Mouse (Mus musculus) megakaryocyte, embryonic 14.5 days (primary cell): Measurements from ENCODE around the gene Adam12. TPM values are rescaled to one million over a fixed set of nuclear protein-coding genes. Genes with fewer than 3 reads are reported as not detected.
"Not testable (repeated sequence)": the region's sequence is repeated elsewhere in the genome, so short reads cannot be mapped to it uniquely, and the experiment has no call there.

Experiments
- H3K27me3 ChIP-seq: replicated peaks from 2 replicates; pipeline ENCODE3; 2012; ENCODE audit warnings: inconsistent platforms
- H3K36me3 ChIP-seq: replicated peaks from 2 replicates; pipeline ENCODE3; 2012; ENCODE audit warnings: low read length, inconsistent platforms, mixed read lengths
- H3K4me1 ChIP-seq: 2 replicates; pipeline ENCODE4 v1.6.1; 2012; ENCODE audit warnings: inconsistent platforms
- H3K4me3 ChIP-seq: replicated peaks from 2 replicates; pipeline ENCODE3; 2012; ENCODE audit warnings: moderate library complexity, mild to moderate bottlenecking, inconsistent platforms
- H3K9me3 ChIP-seq: 2 replicates; pipeline ENCODE4 v1.6.1; 2012; ENCODE audit warnings: inconsistent platforms
- FLI1 ChIP-seq: IDR thresholded peaks from 2 replicates; pipeline ENCODE4 v1.6.1; 2012; ENCODE audit warnings: low read length, inconsistent platforms, mixed read lengths
- GATA1 ChIP-seq: IDR thresholded peaks from 3 replicates; pipeline ENCODE4 v1.6.1; 2012; ENCODE audit warnings: mixed read lengths, low read length, inconsistent platforms, borderline replicate concordance
- polyA plus RNA-seq: library from polyadenylated mRNA; stranded (reverse); fragments of >175 nt; gene quantifications from 2 replicates; pipeline ENCODE4 v1.2.3, GENCODE M21; 2012; ENCODE audit warnings: low replicate concordance; ENCODE audit not compliant: insufficient read depth

The Adam12 gene
- polyA plus RNA-seq, 1 experiment: not detected

- no peaks in the 10 kb centered on the region for H3K4me1 ChIP-seq
- no peak for TF ChIP-seq FLI1
- TF ChIP-seq GATA1: no peak
- no peaks in the 10 kb centered on the region for H3K9me3 ChIP-seq
- no peaks in the 10 kb centered on the region for H3K36me3 ChIP-seq
- no peak overlapping the region for H3K4me3 ChIP-seq
- no peaks in the 10 kb centered on the region for H3K27me3 ChIP-seq
Measured at GRCm38 (mm10) chr7:133891298-133891697, 340.6 kb downstream of the Adam12 start.

- H3K27me3 ChIP-seq: no peaks in the 10 kb centered on the region
- H3K9me3 ChIP-seq: no peaks in the 10 kb centered on the region
- H3K36me3 ChIP-seq: no peaks in the 10 kb centered on the region
- TF ChIP-seq GATA1 (no peak), FLI1 (no peak)
- H3K4me3 ChIP-seq: no peak overlapping the region
- no peaks in the 10 kb centered on the region for H3K4me1 ChIP-seq
Measured at GRCm38 (mm10) chr7:133889986-133890385, 342.0 kb downstream of the Adam12 start.

GRCm38 (mm10) chr7:133888926-133889920 lies 342.7 kb downstream of the Adam12 start:
- no peaks in the 10 kb centered on the region for H3K4me1 ChIP-seq
- H3K9me3 ChIP-seq: no peaks in the 10 kb centered on the region
- no peak overlapping the region for H3K4me3 ChIP-seq
- TF ChIP-seq FLI1 (no peak), GATA1 (no peak)
- H3K36me3 ChIP-seq: no peaks in the 10 kb centered on the region
- no peaks in the 10 kb centered on the region for H3K27me3 ChIP-seq

- H3K27me3 ChIP-seq, H3K4me1 ChIP-seq, H3K36me3 ChIP-seq, H3K4me3 ChIP-seq, H3K9me3 ChIP-seq: not testable (repeated sequence)
Measured at GRCm38 (mm10) chr7:133884759-133885431, 347.1 kb downstream of the Adam12 start.

- peaks cover 8% of the 10 kb centered on the region for H3K9me3 ChIP-seq
- no peaks in the 10 kb centered on the region for H3K36me3 ChIP-seq
- no peaks in the 10 kb centered on the region for H3K27me3 ChIP-seq
- H3K4me3 ChIP-seq: no peak overlapping the region
- no peak for TF ChIP-seq FLI1
- TF ChIP-seq GATA1: no peak
- no peaks in the 10 kb centered on the region for H3K4me1 ChIP-seq
Measured at GRCm38 (mm10) chr7:133879761-133880160, 352.2 kb downstream of the Adam12 start.

- H3K27me3 ChIP-seq: no peaks in the 10 kb centered on the region
- H3K4me1 ChIP-seq: no peaks in the 10 kb centered on the region
- TF ChIP-seq FLI1 (no peak), GATA1 (no peak)
- peaks cover 8% of the 10 kb centered on the region for H3K9me3 ChIP-seq
- H3K4me3 ChIP-seq: no peak overlapping the region
- no peaks in the 10 kb centered on the region for H3K36me3 ChIP-seq
Measured at GRCm38 (mm10) chr7:133876646-133877342, 355.2 kb downstream of the Adam12 start.

- TF ChIP-seq FLI1 (no peak), GATA1 (no peak)
- H3K9me3 ChIP-seq: peaks cover 8% of the 10 kb centered on the region
- no peaks in the 10 kb centered on the region for H3K4me1 ChIP-seq
- H3K27me3 ChIP-seq: no peaks in the 10 kb centered on the region
- no peaks in the 10 kb centered on the region for H3K36me3 ChIP-seq
- no peak overlapping the region for H3K4me3 ChIP-seq
Measured at GRCm38 (mm10) chr7:133876139-133876538, 355.8 kb downstream of the Adam12 start.

- H3K27me3 ChIP-seq: peaks cover 3% of the 10 kb centered on the region
- H3K4me1 ChIP-seq: no peaks in the 10 kb centered on the region
- H3K4me3 ChIP-seq: no peak overlapping the region
- no peak for TF ChIP-seq GATA1
- no peak for TF ChIP-seq FLI1
- H3K36me3 ChIP-seq: no peaks in the 10 kb centered on the region
- no peaks in the 10 kb centered on the region; the same call in 1 of the 2 replicates for H3K9me3 ChIP-seq
Measured at GRCm38 (mm10) chr7:133872701-133873100, 359.2 kb downstream of the Adam12 start.

- Histone ChIP-seq H3K4me1 (peaks cover 6% of the 10 kb centered on the region; the same call in 1 of the 2 replicates), H3K9me3 (no peaks in the 10 kb centered on the region; the same call in 1 of the 2 replicates), H3K36me3 (no peaks in the 10 kb centered on the region), H3K27me3 (peaks cover 3% of the 10 kb centered on the region), H3K4me3 (no peak overlapping the region)
- TF ChIP-seq GATA1 (no peak), FLI1 (no peak)
Measured at GRCm38 (mm10) chr7:133870265-133870664, 361.7 kb downstream of the Adam12 start.

GRCm38 (mm10) chr7:133863684-133864083 lies 368.3 kb downstream of the Adam12 start:
- H3K27me3 ChIP-seq: no peaks in the 10 kb centered on the region

More at GRCm38 (mm10) chr7:133863684-133864083, 368.3 kb downstream of the Adam12 start:
- no peaks in the 10 kb centered on the region for H3K36me3 ChIP-seq
- no peak overlapping the region for H3K4me3 ChIP-seq
- peaks cover 6% of the 10 kb centered on the region; the same call in 1 of the 2 replicates for H3K4me1 ChIP-seq
- TF ChIP-seq FLI1 (no peak), GATA1 (no peak)
- H3K9me3 ChIP-seq: no peaks in the 10 kb centered on the region; the same call in 1 of the 2 replicates
